Mouse (Mus musculus): ENCODE measurements around the gene Fam171a2. TPM values are rescaled to one million over a fixed set of nuclear protein-coding genes. Genes with fewer than 3 reads are reported as not detected.

Fam171a2 gene
- polyA plus RNA-seq, 1 experiment from 2014 or later = 2.5 TPM

DNA sequence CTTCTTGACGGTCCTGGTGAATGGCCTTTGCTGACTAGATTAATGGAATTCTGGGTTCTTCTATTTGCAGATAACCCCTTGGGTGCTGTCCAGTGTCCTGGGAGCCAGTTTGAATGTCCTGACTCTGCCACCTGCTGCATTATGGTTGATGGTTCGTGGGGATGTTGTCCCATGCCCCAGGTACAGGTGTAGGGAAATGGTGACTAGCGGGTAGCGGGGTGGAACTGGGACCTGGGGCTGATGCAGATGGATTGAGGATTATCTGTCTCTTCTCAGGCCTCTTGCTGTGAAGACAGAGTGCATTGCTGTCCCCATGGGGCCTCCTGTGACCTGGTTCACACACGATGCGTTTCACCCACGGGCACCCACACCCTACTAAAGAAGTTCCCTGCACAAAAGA is 13.6 kb downstream of the Fam171a2 start:
- peaks cover 39% of the 10 kb centered on the region for H3K4me1 ChIP-seq (ENCODE audit: control insufficient read depth, insufficient read depth, low read length)
- H3K4me3 ChIP-seq (replicated peaks; ENCODE audit: low read length) = no peak overlapping the region
- WGBS = 88% methylated on average over 7 of the region's 7 CpGs
- no peak overlapping the region for H3K4me2 ChIP-seq (ENCODE audit: low read depth, low read length)
- H3K9me3 ChIP-seq (replicated peaks; ENCODE audit: control insufficient read depth, low read length) = no peaks in the 10 kb centered on the region
- H3K27ac ChIP-seq (ENCODE audit: low read length) = no peak overlapping the region; the same call in 1 of the 2 replicates
- no peak for ATAC-seq (ENCODE audit: insufficient read depth, low FRiP score)
- H3K9ac ChIP-seq (ENCODE audit: low read length) = no peak overlapping the region
- 0 out of 2 replicates have a peak, but pooled peaks cover 15% of the 10 kb centered on the region for H3K36me3 ChIP-seq (ENCODE audit: control insufficient read depth, insufficient read depth, low read length)
- H3K27me3 ChIP-seq (ENCODE audit: control insufficient read depth, insufficient read depth, low read length) = no peaks in the 10 kb centered on the region

DNA sequence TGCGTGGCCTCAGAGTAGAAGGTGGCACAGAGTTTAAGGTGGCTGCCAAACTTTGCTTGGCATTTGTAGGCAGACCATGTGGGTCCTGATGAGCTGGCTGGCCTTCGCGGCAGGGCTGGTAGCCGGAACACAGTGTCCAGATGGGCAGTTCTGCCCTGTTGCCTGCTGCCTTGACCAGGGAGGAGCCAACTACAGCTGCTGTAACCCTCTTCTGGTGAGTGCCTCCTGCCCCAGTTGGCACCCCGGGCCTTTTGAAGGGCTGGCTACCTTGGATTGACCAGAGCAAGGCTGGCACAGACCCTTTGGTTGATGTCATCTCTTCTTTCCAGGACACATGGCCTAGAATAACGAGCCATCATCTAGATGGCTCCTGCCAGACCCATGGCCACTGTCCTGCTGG is 14.6 kb downstream of the Fam171a2 start:
- H3K36me3 ChIP-seq (ENCODE audit: control insufficient read depth, insufficient read depth, low read length) = 0 out of 2 replicates have a peak, but pooled peaks cover 15% of the 10 kb centered on the region
- H3K27ac ChIP-seq (ENCODE audit: low read length) = no peak overlapping the region
- no peaks in the 10 kb centered on the region for H3K9me3 ChIP-seq (replicated peaks; ENCODE audit: control insufficient read depth, low read length)
- 89% methylated on average over 6 of the region's 6 CpGs for WGBS
- no peak overlapping the region for H3K4me2 ChIP-seq (ENCODE audit: low read depth, low read length)
- 0 out of 2 replicates have a peak overlapping the region, but pooled peaks have one; percentile 7 for H3K9ac ChIP-seq (ENCODE audit: low read length)
- no peak for ATAC-seq (ENCODE audit: insufficient read depth, low FRiP score)
- H3K27me3 ChIP-seq (ENCODE audit: control insufficient read depth, insufficient read depth, low read length) = no peaks in the 10 kb centered on the region
- no peak overlapping the region for H3K4me3 ChIP-seq (replicated peaks; ENCODE audit: low read length)
- H3K4me1 ChIP-seq (ENCODE audit: control insufficient read depth, insufficient read depth, low read length) = peaks cover 31% of the 10 kb centered on the region

DNA sequence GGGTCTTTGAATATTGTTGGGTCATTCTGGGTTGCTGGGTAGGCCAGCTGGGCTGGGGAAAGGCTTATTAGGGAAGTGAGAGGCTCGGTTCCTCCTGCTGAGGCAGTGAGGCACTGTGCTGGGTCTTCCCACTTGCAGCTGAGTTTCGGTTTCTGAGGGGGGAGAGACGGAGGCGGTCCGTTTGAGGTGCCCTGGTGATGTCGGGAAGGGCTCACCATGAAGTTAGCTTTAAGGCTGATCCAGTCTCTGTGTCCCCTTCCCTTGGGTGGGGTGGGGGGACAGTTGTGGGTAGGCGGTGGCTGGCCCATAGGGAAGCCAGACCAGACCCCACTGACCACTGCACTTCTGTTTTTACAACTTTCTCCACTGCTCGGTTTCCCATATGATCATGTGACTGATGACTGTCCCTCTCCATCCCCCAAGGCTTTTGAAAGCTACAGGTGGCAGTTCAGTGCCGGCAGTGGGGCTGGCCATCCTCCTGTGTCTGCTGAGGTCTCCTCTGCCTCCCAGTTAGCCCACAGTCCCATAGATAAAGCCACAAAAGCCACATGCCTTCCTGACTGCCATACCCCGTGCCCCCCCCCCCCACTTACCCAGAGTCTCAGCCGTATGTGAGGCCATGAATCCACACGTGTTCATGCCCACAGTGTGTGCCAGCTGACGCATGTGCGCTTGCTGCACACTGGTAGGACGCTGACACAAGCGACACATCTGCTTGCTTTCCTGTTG is 15.2 kb downstream of the Fam171a2 start:
- 0 out of 2 replicates have a peak, but pooled peaks cover 15% of the 10 kb centered on the region for H3K36me3 ChIP-seq (ENCODE audit: control insufficient read depth, insufficient read depth, low read length)
- 0 out of 2 replicates have a peak overlapping the region, but pooled peaks have one; percentile 27 for H3K27ac ChIP-seq (ENCODE audit: low read length)
- 0 out of 2 replicates have a peak overlapping the region, but pooled peaks have one; percentile 6 for H3K4me3 ChIP-seq (replicated peaks; ENCODE audit: low read length)
- H3K9me3 ChIP-seq (replicated peaks; ENCODE audit: control insufficient read depth, low read length) = no peaks in the 10 kb centered on the region
- 59% methylated on average over 16 of the region's 16 CpGs for WGBS
- peaks cover 25% of the 10 kb centered on the region for H3K4me1 ChIP-seq (ENCODE audit: control insufficient read depth, insufficient read depth, low read length)
- ATAC-seq (ENCODE audit: insufficient read depth, low FRiP score) = no peak
- peak overlapping the region; percentile 38 for H3K9ac ChIP-seq (ENCODE audit: low read length)
- H3K27me3 ChIP-seq (ENCODE audit: control insufficient read depth, insufficient read depth, low read length) = no peaks in the 10 kb centered on the region
- H3K4me2 ChIP-seq (ENCODE audit: low read depth, low read length) = peak overlapping the region; percentile 1; the same call in 1 of the 2 replicates

DNA sequence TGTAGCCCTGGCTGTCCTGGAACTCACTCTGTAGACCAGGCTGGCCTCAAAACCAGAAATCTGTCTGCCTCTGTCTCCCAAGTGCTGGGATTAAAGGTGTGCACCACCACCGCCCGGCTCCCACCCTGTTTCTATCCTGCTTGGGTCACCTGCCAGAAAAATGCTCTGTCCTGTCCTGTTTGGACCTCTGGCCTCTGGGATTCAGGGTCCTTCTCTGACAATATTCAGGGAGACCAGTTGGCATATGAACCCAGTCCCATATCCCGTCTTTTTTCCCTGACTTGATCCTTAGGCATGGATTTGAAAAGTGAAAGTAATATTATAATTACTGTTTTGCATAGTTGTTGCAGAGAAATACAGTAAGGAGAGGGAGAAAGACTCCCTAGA is 15.8 kb downstream of the Fam171a2 start:
- Histone ChIP-seq H3K4me1 (ENCODE audit: control insufficient read depth, insufficient read depth, low read length) (peaks cover 21% of the 10 kb centered on the region), H3K4me2 (ENCODE audit: low read depth, low read length) (peak overlapping the region; percentile 1; the same call in 1 of the 2 replicates), H3K9me3 (replicated peaks; ENCODE audit: control insufficient read depth, low read length) (no peaks in the 10 kb centered on the region), H3K27me3 (ENCODE audit: control insufficient read depth, insufficient read depth, low read length) (no peaks in the 10 kb centered on the region), H3K9ac (ENCODE audit: low read length) (peak overlapping the region; percentile 38), H3K4me3 (replicated peaks; ENCODE audit: low read length) (0 out of 2 replicates have a peak overlapping the region, but pooled peaks have one; percentile 6), H3K27ac (ENCODE audit: low read length) (0 out of 2 replicates have a peak overlapping the region, but pooled peaks have one; percentile 27), H3K36me3 (ENCODE audit: control insufficient read depth, insufficient read depth, low read length) (0 out of 2 replicates have a peak, but pooled peaks cover 15% of the 10 kb centered on the region)
- no peak for ATAC-seq (ENCODE audit: insufficient read depth, low FRiP score)
- WGBS = 78% methylated on average over 3 of the region's 3 CpGs

DNA sequence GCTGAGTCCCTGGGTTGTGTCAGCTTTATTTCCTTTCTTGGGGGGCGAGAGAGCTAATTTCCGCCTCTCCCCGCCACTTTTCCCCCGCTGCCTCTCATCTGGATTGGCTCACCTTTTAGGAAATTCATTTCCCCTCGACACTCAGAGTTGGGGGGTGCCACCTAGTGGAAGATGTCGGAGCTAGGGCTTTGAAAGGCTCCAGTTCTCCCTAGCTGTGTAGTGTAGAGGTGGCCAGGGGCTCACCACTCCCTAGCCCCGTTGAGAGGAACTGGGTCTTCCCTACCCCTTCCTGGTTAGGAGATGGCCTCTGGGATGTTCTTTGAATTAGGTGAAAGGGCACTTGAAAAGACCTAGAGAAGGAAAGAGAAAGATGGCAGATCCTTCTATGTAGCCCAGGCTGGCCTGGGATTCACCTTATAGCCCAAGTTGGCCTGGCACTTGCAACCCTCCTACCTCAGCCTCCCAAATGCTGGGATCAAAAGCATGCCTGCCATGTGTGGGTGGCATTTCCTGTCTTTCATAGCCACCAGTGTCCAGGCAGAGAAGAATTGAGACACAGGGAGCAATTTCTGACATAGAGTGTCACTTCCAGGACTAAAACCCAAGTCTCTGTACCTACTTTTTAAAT is 16.4 kb downstream of the Fam171a2 start:
- WGBS = 1% methylated on average over 7 of the region's 7 CpGs
- no peaks in the 10 kb centered on the region for H3K27me3 ChIP-seq (ENCODE audit: control insufficient read depth, insufficient read depth, low read length)
- H3K9me3 ChIP-seq (replicated peaks; ENCODE audit: control insufficient read depth, low read length) = no peaks in the 10 kb centered on the region
- H3K4me2 ChIP-seq (ENCODE audit: low read depth, low read length) = peak overlapping the region; percentile 95
- H3K4me1 ChIP-seq (ENCODE audit: control insufficient read depth, insufficient read depth, low read length) = peaks cover 21% of the 10 kb centered on the region
- 0 out of 2 replicates have a peak, but pooled peaks cover 13% of the 10 kb centered on the region for H3K36me3 ChIP-seq (ENCODE audit: control insufficient read depth, insufficient read depth, low read length)
- H3K4me3 ChIP-seq (replicated peaks; ENCODE audit: low read length) = peak overlapping the region; percentile 73
- peak overlapping the region; percentile 85 for H3K27ac ChIP-seq (ENCODE audit: low read length)
- peak; percentile 46; the same call in 1 of the 2 replicates for ATAC-seq (ENCODE audit: insufficient read depth, low FRiP score)
- H3K9ac ChIP-seq (ENCODE audit: low read length) = peak overlapping the region; percentile 79

DNA sequence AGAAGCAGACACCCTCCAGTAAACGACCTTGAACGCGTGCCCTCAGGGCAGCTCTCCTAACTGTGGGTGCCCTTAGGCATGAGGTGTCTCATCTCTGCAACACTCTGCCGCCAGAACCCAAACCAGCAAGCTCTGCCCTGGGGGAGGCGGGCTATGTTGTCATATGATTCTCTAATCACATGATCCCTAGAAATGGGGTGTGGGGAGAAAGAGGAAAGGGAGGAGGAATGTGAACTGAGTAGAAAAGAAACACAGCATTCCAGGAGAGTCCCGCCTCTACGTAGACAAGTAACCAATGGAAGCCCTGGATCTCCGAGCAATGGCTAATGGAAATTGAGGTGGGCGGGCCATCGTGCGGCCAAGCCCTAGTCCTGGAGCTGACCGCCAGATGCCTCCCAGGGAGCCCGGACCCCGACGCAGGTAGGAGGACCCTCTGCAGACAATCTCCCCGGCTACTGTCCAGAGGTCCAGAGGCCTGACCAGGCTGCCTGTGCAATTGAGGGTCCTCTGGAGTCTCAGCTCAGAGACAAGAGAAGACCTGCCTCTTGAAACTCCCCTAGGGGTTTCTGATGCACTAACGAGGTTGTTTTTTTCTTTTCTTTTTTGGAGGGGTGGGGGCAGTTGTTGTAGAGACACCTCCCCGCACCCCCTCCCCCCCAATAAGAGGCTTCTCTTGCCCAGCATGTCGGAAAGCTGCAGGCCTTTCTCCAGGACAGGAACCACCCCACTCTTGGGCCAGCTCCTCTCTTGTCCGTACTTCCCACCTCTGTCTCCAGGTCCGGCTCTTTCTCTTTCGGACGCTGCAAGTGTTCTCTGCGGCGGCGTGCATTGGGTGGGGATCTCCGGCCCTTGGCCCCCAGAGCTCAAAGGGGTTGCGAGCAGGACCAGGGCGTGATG is 17.1 kb downstream of the Fam171a2 start, which contains the start of gene Grn:
Gene Grn, plus strand, starts transcription at position 195 of the 897 bp plus-strand sequence.
- H3K4me1 ChIP-seq (ENCODE audit: control insufficient read depth, insufficient read depth, low read length) = peaks cover 21% of the 10 kb centered on the region
- peak within 1 kb of the TSS; percentile 73 for H3K4me3 ChIP-seq (replicated peaks; ENCODE audit: low read length)
- peak within 1 kb of the TSS; percentile 79 for H3K9ac ChIP-seq (ENCODE audit: low read length)
- no peaks in the 10 kb centered on the region for H3K27me3 ChIP-seq (ENCODE audit: control insufficient read depth, insufficient read depth, low read length)
- ATAC-seq (ENCODE audit: insufficient read depth, low FRiP score) = peak; percentile 94
- H3K36me3 ChIP-seq (ENCODE audit: control insufficient read depth, insufficient read depth, low read length) = 0 out of 2 replicates have a peak, but pooled peaks cover 6% of the 10 kb centered on the region
- peak within 1 kb of the TSS; percentile 95 for H3K4me2 ChIP-seq (ENCODE audit: low read depth, low read length)
- H3K9me3 ChIP-seq (replicated peaks; ENCODE audit: control insufficient read depth, low read length) = no peaks in the 10 kb centered on the region
- peak within 1 kb of the TSS; percentile 85 for H3K27ac ChIP-seq (ENCODE audit: low read length)
- WGBS = under 1% methylated on average over 29 of the region's 29 CpGs

DNA sequence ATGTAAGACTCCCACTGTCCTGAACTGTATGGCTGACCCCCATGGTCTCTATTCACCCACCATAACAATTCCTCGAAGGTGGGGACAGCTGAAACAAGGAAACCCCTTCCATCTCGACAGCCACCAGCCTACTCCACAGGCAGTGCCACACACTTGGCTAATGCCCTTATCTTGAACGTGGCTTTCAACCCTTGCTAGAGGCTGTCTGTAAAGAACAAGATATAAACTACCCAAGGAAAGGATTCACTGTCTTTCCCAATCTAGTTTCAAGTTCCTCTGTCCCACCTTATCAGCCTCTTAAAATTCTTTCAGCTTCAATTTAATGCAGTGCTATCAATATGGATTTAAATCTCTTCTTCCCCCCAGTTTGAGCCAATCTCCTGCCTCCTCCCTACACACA is 17.9 kb downstream of the Fam171a2 start:
- 34% methylated on average over 3 of the region's 3 CpGs for WGBS
- Histone ChIP-seq H3K9me3 (replicated peaks; ENCODE audit: control insufficient read depth, low read length) (no peaks in the 10 kb centered on the region), H3K4me1 (ENCODE audit: control insufficient read depth, insufficient read depth, low read length) (peaks cover 21% of the 10 kb centered on the region), H3K27ac (ENCODE audit: low read length) (no peak overlapping the region), H3K4me2 (ENCODE audit: low read depth, low read length) (peak overlapping the region; percentile 70), H3K4me3 (replicated peaks; ENCODE audit: low read length) (peak overlapping the region; percentile 73), H3K36me3 (ENCODE audit: control insufficient read depth, insufficient read depth, low read length) (no peaks in the 10 kb centered on the region), H3K27me3 (ENCODE audit: control insufficient read depth, insufficient read depth, low read length) (no peaks in the 10 kb centered on the region), H3K9ac (ENCODE audit: low read length) (peak overlapping the region; percentile 75)
- ATAC-seq (ENCODE audit: insufficient read depth, low FRiP score) = no peak

DNA sequence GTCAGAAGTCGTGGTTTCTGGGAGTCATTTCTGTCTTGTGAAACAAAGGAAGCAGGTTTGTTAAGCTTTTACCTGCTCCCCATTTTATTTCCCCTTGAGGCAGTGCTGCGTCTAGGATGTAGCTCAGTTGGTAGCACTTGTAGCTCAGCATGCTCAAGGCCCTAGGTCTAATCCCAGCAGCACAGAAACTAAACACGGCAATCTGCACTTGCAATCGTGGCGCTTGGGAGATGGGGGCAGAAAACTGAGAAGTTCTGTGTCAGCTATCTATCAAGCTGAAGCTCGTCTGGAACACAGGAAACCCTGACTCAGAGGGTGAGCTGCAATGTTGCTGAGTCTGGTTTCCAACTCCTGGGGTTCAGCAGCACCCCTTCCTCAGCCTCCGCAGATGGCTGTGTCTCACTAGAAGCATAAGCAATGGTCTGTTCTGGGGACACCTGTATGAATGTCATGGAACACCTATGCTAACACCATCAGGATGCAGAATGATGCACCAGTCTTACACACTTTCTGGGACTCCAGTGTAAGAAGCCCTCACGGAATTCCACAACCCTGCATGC is 18.4 kb downstream of the Fam171a2 start:
- H3K9ac ChIP-seq (ENCODE audit: low read length) = no peak overlapping the region
- no peaks in the 10 kb centered on the region for H3K27me3 ChIP-seq (ENCODE audit: control insufficient read depth, insufficient read depth, low read length)
- H3K4me2 ChIP-seq (ENCODE audit: low read depth, low read length) = peak overlapping the region; percentile 70; the same call in 1 of the 2 replicates
- no peak overlapping the region for H3K4me3 ChIP-seq (replicated peaks; ENCODE audit: low read length)
- 65% methylated on average over 8 of the region's 8 CpGs for WGBS
- H3K9me3 ChIP-seq (replicated peaks; ENCODE audit: control insufficient read depth, low read length) = no peaks in the 10 kb centered on the region
- peaks cover 21% of the 10 kb centered on the region for H3K4me1 ChIP-seq (ENCODE audit: control insufficient read depth, insufficient read depth, low read length)
- no peak for ATAC-seq (ENCODE audit: insufficient read depth, low FRiP score)
- no peaks in the 10 kb centered on the region for H3K36me3 ChIP-seq (ENCODE audit: control insufficient read depth, insufficient read depth, low read length)
- no peak overlapping the region for H3K27ac ChIP-seq (ENCODE audit: low read length)

Data from stomach, embryonic 16.5 days (tissue).